Mouse (Mus musculus) liver, postnatal 0 days (tissue): Measurements from ENCODE around the gene Slirp. TPM values are rescaled to one million over a fixed set of nuclear protein-coding genes. Genes with fewer than 3 reads are reported as not detected.

Experiments
- ATAC-seq: fragments of 200-750 bp; cut with Nextera tagmentation; 2 replicates; pipeline ENCODE4 v1.8.0; 2017; ENCODE audit warnings: mild to moderate bottlenecking, moderate library complexity
- DNase-seq: peaks from one replicate; pipeline ENCODE4 v3.0.0-alpha.2; 2016
- H3K27ac ChIP-seq: fragments of 300-500 bp; sonication (generic); 2 replicates; pipeline ENCODE4 v1.5.1; 2014; ENCODE audit warnings: antibody characterized with exemption, moderate library complexity, mild to moderate bottlenecking, low read depth
- H3K27me3 ChIP-seq: fragments of 300-500 bp; sonication (generic); 2 replicates; pipeline ENCODE4 v1.6.1; 2014; ENCODE audit warnings: low read length, control low read depth, mixed read lengths; ENCODE audit not compliant: insufficient read depth
- H3K36me3 ChIP-seq: fragments of 300-500 bp; sonication (generic); replicated peaks from 2 replicates; pipeline ENCODE4 v1.6.1; 2014; ENCODE audit warnings: mild to moderate bottlenecking, control low read depth, low read length, moderate library complexity, mixed read lengths; ENCODE audit not compliant: insufficient read depth
- H3K4me1 ChIP-seq: fragments of 300-500 bp; sonication (generic); 2 replicates; pipeline ENCODE4 v1.6.1; 2014; ENCODE audit warnings: antibody characterized with exemption, mild to moderate bottlenecking, control low read depth; ENCODE audit not compliant: insufficient read depth
- H3K4me2 ChIP-seq: fragments of 300-500 bp; sonication (generic); 2 replicates; pipeline ENCODE4 v1.6.1; 2014; ENCODE audit warnings: low read depth, mild to moderate bottlenecking, low read length, moderate library complexity, mixed read lengths
- H3K4me3 ChIP-seq: fragments of 300-500 bp; sonication (generic); 2 replicates; pipeline ENCODE4 v1.5.1; 2014; ENCODE audit warnings: low read depth, low read length
- H3K9ac ChIP-seq: fragments of 300-500 bp; sonication (generic); replicated peaks from 2 replicates; pipeline ENCODE4 v1.6.1; 2014; ENCODE audit warnings: mild to moderate bottlenecking, moderate library complexity
- H3K9me3 ChIP-seq: fragments of 300-500 bp; sonication (generic); 2 replicates; pipeline ENCODE4 v1.6.1; 2016; ENCODE audit warnings: mild to moderate bottlenecking, control low read depth, low read length, mixed read lengths
- CTCF ChIP-seq: sonication (generic); IDR thresholded peaks from 2 replicates; pipeline ENCODE4 v1.5.1; 2016; ENCODE audit warnings: antibody characterized with exemption, low read depth
- EP300 ChIP-seq: IDR thresholded peaks from 2 replicates; pipeline ENCODE4 v1.6.1; 2016; ENCODE audit warnings: antibody characterized with exemption, low read depth, mild to moderate bottlenecking
- WGBS: fragments of 180-500 bp; shearing (Covaris S2); extraction: QIAGEN DNeasy Blood & Tissue Kit; methylation state at CpG from one replicate; pipeline ENCODE4 v1.1.7; 2014; ENCODE audit not compliant: insufficient replicate concordance; 5-methylcytosine and 5-hydroxymethylcytosine counted together
- polyA plus RNA-seq: library from polyadenylated mRNA; unstranded; fragments of >200 nt; fragmentation: Nextera tagmentation; extraction: Ambion mirVana; gene quantifications from 2 replicates; pipeline ENCODE4 v1.2.1, GENCODE M21; 2015

The Slirp gene
- polyA plus RNA-seq, 1 experiment from 2014 or later, result 146 TPM

GRCm38 (mm10) chr12:87444211-87444610 is 515 bp downstream of the Slirp start:
- H3K9ac ChIP-seq, result peak overlapping the region; percentile 90
- WGBS, result 1% methylated on average over 16 of the region's 16 CpGs
- peak overlapping the region; percentile 78 for H3K4me2 ChIP-seq
- peaks cover 22% of the 10 kb centered on the region for H3K4me1 ChIP-seq
- DNase-seq, result no peak
- peaks cover 44% of the 10 kb centered on the region for H3K36me3 ChIP-seq
- H3K9me3 ChIP-seq, result no peaks in the 10 kb centered on the region
- peak; percentile 18; the same call in 1 of the 2 replicates for ATAC-seq
- peak overlapping the region; percentile 92 for H3K4me3 ChIP-seq
- no peaks in the 10 kb centered on the region for H3K27me3 ChIP-seq
- no peak for TF ChIP-seq EP300
- TF ChIP-seq CTCF, result no peak
- H3K27ac ChIP-seq, result peak overlapping the region; percentile 90

- peaks cover 8% of the 10 kb centered on the region for H3K4me1 ChIP-seq
- TF ChIP-seq EP300, result no peak
- no peak for TF ChIP-seq CTCF
- H3K4me3 ChIP-seq, result no peak overlapping the region
- H3K4me2 ChIP-seq, result no peak overlapping the region
- no peaks in the 10 kb centered on the region for H3K9me3 ChIP-seq
- H3K9ac ChIP-seq, result no peak overlapping the region
- DNase-seq (no peak), ATAC-seq (no peak)
- H3K27ac ChIP-seq, result no peak overlapping the region
- no peaks in the 10 kb centered on the region for H3K27me3 ChIP-seq
- peaks cover 73% of the 10 kb centered on the region for H3K36me3 ChIP-seq
- WGBS, result 80% methylated on average over 9 of the region's 9 CpGs
Measured at GRCm38 (mm10) chr12:87449456-87449855, 5.8 kb downstream of the Slirp start.

GRCm38 (mm10) chr12:87464678-87465297 is 21.1 kb downstream of the Slirp start:
- H3K36me3 ChIP-seq, result peaks cover 64% of the 10 kb centered on the region
- WGBS, result 69% methylated on average over 6 of the region's 6 CpGs
- ATAC-seq, result no peak
- H3K4me2 ChIP-seq, result no peak overlapping the region
- peaks cover 3% of the 10 kb centered on the region; the same call in 1 of the 2 replicates for H3K4me1 ChIP-seq
- TF ChIP-seq EP300, result no peak
- no peaks in the 10 kb centered on the region for H3K9me3 ChIP-seq
- no peak overlapping the region for H3K9ac ChIP-seq
- no peak for DNase-seq
- no peak overlapping the region for H3K4me3 ChIP-seq
- H3K27ac ChIP-seq, result no peak overlapping the region
- no peaks in the 10 kb centered on the region for H3K27me3 ChIP-seq

- peak overlapping the region; percentile 77 for H3K4me3 ChIP-seq
- TF ChIP-seq EP300, result no peak
- no peak for TF ChIP-seq CTCF
- H3K4me1 ChIP-seq, result peaks cover 17% of the 10 kb centered on the region
- DNase-seq (peak; percentile 26), ATAC-seq (0 out of 2 replicates have a peak, but pooled peaks have one; percentile 11)
- no peaks in the 10 kb centered on the region for H3K27me3 ChIP-seq
- peak overlapping the region; percentile 93; the same call in 1 of the 2 replicates for H3K9ac ChIP-seq
- H3K27ac ChIP-seq, result peak overlapping the region; percentile 42; the same call in 1 of the 2 replicates
- H3K9me3 ChIP-seq, result no peaks in the 10 kb centered on the region
- peaks cover 18% of the 10 kb centered on the region for H3K36me3 ChIP-seq
- H3K4me2 ChIP-seq, result peak overlapping the region; percentile 78
- WGBS, result 46% methylated on average over 7 of the region's 7 CpGs
Measured at GRCm38 (mm10) chr12:87470263-87471136, 26.8 kb downstream of the Slirp start.

- H3K9me3 ChIP-seq, result no peaks in the 10 kb centered on the region
- peak overlapping the region; percentile 77 for H3K4me3 ChIP-seq
- peak overlapping the region; percentile 78 for H3K4me2 ChIP-seq
- H3K27ac ChIP-seq, result peak overlapping the region; percentile 82
- peaks cover 17% of the 10 kb centered on the region for H3K4me1 ChIP-seq
- TF ChIP-seq CTCF (no peak), EP300 (no peak)
- no peak for DNase-seq
- H3K9ac ChIP-seq, result peak overlapping the region; percentile 93
- ATAC-seq, result no peak
- WGBS, result 1% methylated on average over 19 of the region's 19 CpGs
- no peaks in the 10 kb centered on the region for H3K27me3 ChIP-seq
- peaks cover 14% of the 10 kb centered on the region for H3K36me3 ChIP-seq
Measured at GRCm38 (mm10) chr12:87471421-87471963, 27.8 kb downstream of the Slirp start.

GRCm38 (mm10) chr12:87471964-87472786 is 28.5 kb downstream of the Slirp start, which contains the start of gene Snw1:
Snw1 (minus strand) TSS chr12:87472274.
- Histone ChIP-seq H3K9me3 (no peaks in the 10 kb centered on the region), H3K4me3 (peak within 1 kb of the TSS; percentile 77), H3K36me3 (peaks cover 9% of the 10 kb centered on the region), H3K27ac (peak within 1 kb of the TSS; percentile 82), H3K27me3 (no peaks in the 10 kb centered on the region), H3K4me2 (peak within 1 kb of the TSS; percentile 78), H3K9ac (peak within 1 kb of the TSS; percentile 93), H3K4me1 (peaks cover 17% of the 10 kb centered on the region)
- DNase-seq, result peak; percentile 94
- TF ChIP-seq EP300, result peak; percentile 59; the same call in 1 of the 2 replicates
- TF ChIP-seq CTCF, result no peak
- 3% methylated on average over 44 of the region's 45 CpGs for WGBS
- peak; percentile 97 for ATAC-seq
